Mouse (Mus musculus) liver, postnatal 0 days (tissue): ENCODE data around the gene Fam160a1. TPM values are rescaled to one million over a fixed set of nuclear protein-coding genes. Genes with fewer than 3 reads are reported as not detected.

Experiments
- ATAC-seq: fragments of 200-750 bp; cut with Nextera tagmentation; 2 replicates; pipeline ENCODE4 v1.8.0; 2017; ENCODE audit warnings: mild to moderate bottlenecking, moderate library complexity
- DNase-seq: peaks from one replicate; pipeline ENCODE4 v3.0.0-alpha.2; 2016
- H3K27ac ChIP-seq: fragments of 300-500 bp; sonication (generic); 2 replicates; pipeline ENCODE4 v1.5.1; 2014; ENCODE audit warnings: antibody characterized with exemption, moderate library complexity, mild to moderate bottlenecking, low read depth
- H3K27me3 ChIP-seq: fragments of 300-500 bp; sonication (generic); 2 replicates; pipeline ENCODE4 v1.6.1; 2014; ENCODE audit warnings: low read length, control low read depth, mixed read lengths; ENCODE audit not compliant: insufficient read depth
- H3K36me3 ChIP-seq: fragments of 300-500 bp; sonication (generic); replicated peaks from 2 replicates; pipeline ENCODE4 v1.6.1; 2014; ENCODE audit warnings: mild to moderate bottlenecking, control low read depth, low read length, moderate library complexity, mixed read lengths; ENCODE audit not compliant: insufficient read depth
- H3K4me1 ChIP-seq: fragments of 300-500 bp; sonication (generic); 2 replicates; pipeline ENCODE4 v1.6.1; 2014; ENCODE audit warnings: antibody characterized with exemption, mild to moderate bottlenecking, control low read depth; ENCODE audit not compliant: insufficient read depth
- H3K4me2 ChIP-seq: fragments of 300-500 bp; sonication (generic); 2 replicates; pipeline ENCODE4 v1.6.1; 2014; ENCODE audit warnings: low read depth, mild to moderate bottlenecking, low read length, moderate library complexity, mixed read lengths
- H3K4me3 ChIP-seq: fragments of 300-500 bp; sonication (generic); 2 replicates; pipeline ENCODE4 v1.5.1; 2014; ENCODE audit warnings: low read depth, low read length
- H3K9ac ChIP-seq: fragments of 300-500 bp; sonication (generic); replicated peaks from 2 replicates; pipeline ENCODE4 v1.6.1; 2014; ENCODE audit warnings: mild to moderate bottlenecking, moderate library complexity
- H3K9me3 ChIP-seq: fragments of 300-500 bp; sonication (generic); 2 replicates; pipeline ENCODE4 v1.6.1; 2016; ENCODE audit warnings: mild to moderate bottlenecking, control low read depth, low read length, mixed read lengths
- CTCF ChIP-seq: sonication (generic); IDR thresholded peaks from 2 replicates; pipeline ENCODE4 v1.5.1; 2016; ENCODE audit warnings: antibody characterized with exemption, low read depth
- EP300 ChIP-seq: IDR thresholded peaks from 2 replicates; pipeline ENCODE4 v1.6.1; 2016; ENCODE audit warnings: antibody characterized with exemption, low read depth, mild to moderate bottlenecking
- whole genome bisulfite sequencing: fragments of 180-500 bp; shearing (Covaris S2); extraction: QIAGEN DNeasy Blood & Tissue Kit; methylation state at CpG from one replicate; pipeline ENCODE4 v1.1.7; 2014; ENCODE audit not compliant: insufficient replicate concordance; 5-methylcytosine and 5-hydroxymethylcytosine counted together
- polyA plus RNA-seq: library from polyadenylated mRNA; unstranded; fragments of >200 nt; fragmentation: Nextera tagmentation; extraction: Ambion mirVana; gene quantifications from 2 replicates; pipeline ENCODE4 v1.2.1, GENCODE M21; 2015

The Fam160a1 gene
- polyA plus RNA-seq, 1 experiment from 2014 or later = 0.31 TPM

GRCm38 (mm10) chr3:85666736-85667135 lies 150.4 kb downstream of the Fam160a1 start:
- no peaks in the 10 kb centered on the region for H3K27me3 ChIP-seq
- H3K4me1 ChIP-seq = no peaks in the 10 kb centered on the region
- H3K9me3 ChIP-seq = no peaks in the 10 kb centered on the region
- no peak overlapping the region for H3K27ac ChIP-seq
- H3K36me3 ChIP-seq = no peaks in the 10 kb centered on the region
- 77% methylated on average over 12 of the region's 12 CpGs for WGBS
- DNase-seq (no peak), ATAC-seq (no peak)
- no peak for TF ChIP-seq EP300
- TF ChIP-seq CTCF = no peak
- H3K4me2 ChIP-seq = no peak overlapping the region
- no peak overlapping the region for H3K9ac ChIP-seq
- H3K4me3 ChIP-seq = no peak overlapping the region

- no peak for ATAC-seq
- Histone ChIP-seq H3K36me3 (no peaks in the 10 kb centered on the region), H3K4me2 (no peak overlapping the region), H3K27me3 (no peaks in the 10 kb centered on the region), H3K27ac (no peak overlapping the region), H3K4me3 (no peak overlapping the region), H3K9ac (no peak overlapping the region), H3K4me1 (no peaks in the 10 kb centered on the region), H3K9me3 (no peaks in the 10 kb centered on the region)
- no peak for DNase-seq
- TF ChIP-seq CTCF = no peak
- 61% methylated on average over 3 of the region's 3 CpGs for WGBS
These were observed 150.9 kb downstream of the Fam160a1 start for GRCm38 (mm10) chr3:85666166-85666565.

- WGBS = 75% methylated on average over 10 of the region's 10 CpGs
- Histone ChIP-seq H3K27me3 (no peaks in the 10 kb centered on the region), H3K36me3 (no peaks in the 10 kb centered on the region), H3K9ac (no peak overlapping the region), H3K9me3 (no peaks in the 10 kb centered on the region), H3K27ac (no peak overlapping the region), H3K4me2 (no peak overlapping the region), H3K4me1 (no peaks in the 10 kb centered on the region), H3K4me3 (no peak overlapping the region)
- no peak for DNase-seq
- no peak for ATAC-seq
- TF ChIP-seq CTCF (no peak), EP300 (no peak)
These were observed 152.4 kb downstream of the Fam160a1 start for GRCm38 (mm10) chr3:85664591-85665171.

- H3K9ac ChIP-seq = no peak overlapping the region
- WGBS = 62% methylated on average over 5 of the region's 5 CpGs
- TF ChIP-seq CTCF (no peak), EP300 (no peak)
- H3K4me1 ChIP-seq = no peaks in the 10 kb centered on the region
- H3K27ac ChIP-seq = no peak overlapping the region
- no peaks in the 10 kb centered on the region for H3K27me3 ChIP-seq
- H3K9me3 ChIP-seq = no peaks in the 10 kb centered on the region
- no peak for ATAC-seq
- DNase-seq = no peak
- H3K4me3 ChIP-seq = no peak overlapping the region
- H3K4me2 ChIP-seq = no peak overlapping the region
- H3K36me3 ChIP-seq = no peaks in the 10 kb centered on the region
These were observed 153.3 kb downstream of the Fam160a1 start for GRCm38 (mm10) chr3:85663826-85664225.

DNA sequence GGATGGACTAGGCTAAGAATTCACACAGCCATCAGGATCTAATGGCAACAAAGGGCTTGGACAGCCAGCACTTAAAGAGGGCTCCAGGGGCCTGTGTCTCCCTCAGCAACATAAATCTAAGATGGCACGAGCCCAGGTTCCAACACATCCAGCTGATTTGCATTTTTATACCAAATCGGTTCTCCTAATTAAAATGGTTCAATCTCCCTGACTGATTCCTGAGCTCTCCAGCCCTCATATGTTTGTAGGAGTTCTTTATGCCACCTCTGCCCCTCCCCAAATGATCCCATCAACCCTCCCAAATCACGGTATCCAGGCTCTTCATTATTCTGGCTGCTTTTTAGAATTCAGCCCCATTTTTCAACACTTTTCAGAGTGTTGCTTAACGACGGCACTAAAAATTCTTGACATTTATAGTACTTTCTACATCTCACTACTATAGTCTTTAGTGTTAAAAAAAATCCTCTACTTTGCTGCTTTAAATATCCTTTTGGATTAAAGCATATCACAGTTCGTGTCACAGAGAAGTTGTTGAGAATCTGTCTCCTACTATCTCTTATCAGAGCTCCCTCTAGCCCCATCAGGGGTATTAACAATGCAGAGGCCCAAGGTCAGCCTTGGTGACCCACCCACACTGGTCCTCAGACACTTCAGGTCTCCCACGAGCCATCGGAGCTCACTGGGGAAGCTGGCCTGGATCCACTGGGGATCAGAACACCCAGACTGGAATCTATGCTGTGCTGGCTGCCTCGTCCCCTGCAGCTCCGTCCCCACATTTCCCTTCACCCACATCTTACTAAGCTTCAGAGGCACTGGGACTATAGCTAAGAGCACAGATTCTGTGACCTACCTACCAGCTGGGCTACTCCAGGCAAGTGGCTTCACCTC lies 154.9 kb downstream of the Fam160a1 start:
- Histone ChIP-seq H3K36me3 (no peaks in the 10 kb centered on the region), H3K27ac (no peak overlapping the region), H3K4me2 (no peak overlapping the region), H3K27me3 (no peaks in the 10 kb centered on the region), H3K4me3 (no peak overlapping the region), H3K4me1 (no peaks in the 10 kb centered on the region), H3K9ac (no peak overlapping the region), H3K9me3 (no peaks in the 10 kb centered on the region)
- ATAC-seq = no peak
- 71% methylated on average over 10 of the region's 10 CpGs for WGBS
- TF ChIP-seq CTCF = no peak
- no peak for TF ChIP-seq EP300
- DNase-seq = no peak

DNA sequence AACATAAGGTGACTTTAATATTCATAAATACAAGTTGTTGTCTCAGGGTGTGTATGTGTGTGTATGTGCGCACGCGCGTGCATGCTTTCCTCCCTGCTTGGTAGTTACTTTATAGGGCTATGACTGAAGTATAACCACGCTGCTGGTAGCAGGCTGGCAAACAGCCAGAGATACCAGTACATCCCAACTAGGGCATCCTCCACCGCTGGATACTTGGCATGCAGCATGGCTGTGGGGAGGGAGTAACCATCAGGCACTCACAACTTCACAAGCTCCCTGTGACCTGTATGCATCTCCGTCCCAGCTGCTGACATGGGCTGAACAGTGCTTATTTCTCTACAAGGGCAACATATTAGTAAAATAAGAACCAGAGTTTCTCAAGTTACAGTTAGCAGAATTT lies 157.4 kb downstream of the Fam160a1 start:
- H3K36me3 ChIP-seq = no peaks in the 10 kb centered on the region
- no peaks in the 10 kb centered on the region for H3K9me3 ChIP-seq
- no peak for DNase-seq
- H3K4me2 ChIP-seq = no peak overlapping the region
- no peak for ATAC-seq
- H3K27me3 ChIP-seq = no peaks in the 10 kb centered on the region
- no peak overlapping the region for H3K9ac ChIP-seq
- H3K4me3 ChIP-seq = no peak overlapping the region
- TF ChIP-seq EP300 = no peak
- no peaks in the 10 kb centered on the region for H3K4me1 ChIP-seq
- 83% methylated on average over 7 of the region's 7 CpGs for WGBS
- H3K27ac ChIP-seq = no peak overlapping the region
